Mouse (Mus musculus) layer of hippocampus, postnatal 36 days (tissue): ENCODE results near the gene Map3k4. TPM values are rescaled to one million over a fixed set of nuclear protein-coding genes. Genes with fewer than 3 reads are reported as not detected.
"Not testable (repeated sequence)": the region's sequence is repeated elsewhere in the genome, so short reads cannot be mapped to it uniquely, and the experiment has no call there.

Experiments used
- DNase-seq, 2 experiments: peaks; one replicate each; pipeline ENCODE4 v3.0.0; 2022
- total RNA-seq, 2 experiments: library from RNA; stranded (reverse); gene quantifications; 2 replicates each; pipeline ENCODE4 v1.2.3; 2021

Gene Map3k4
- total RNA-seq, 2 experiments from 2014 or later, result 63.5 to 78.5 TPM

- no peak for DNase-seq
These were observed 13.9 kb downstream of the Map3k4 start for GRCm38 (mm10) chr17:12304658-12305057.

GRCm38 (mm10) chr17:12300896-12301706 is 17.5 kb downstream of the Map3k4 start:
- no peak for DNase-seq

GRCm38 (mm10) chr17:12300127-12300675 is 18.4 kb downstream of the Map3k4 start:
- no peak for DNase-seq

- DNase-seq, result no peak
These were observed 19.2 kb downstream of the Map3k4 start for GRCm38 (mm10) chr17:12299371-12299770.

- no peak for DNase-seq
These were observed 20.6 kb downstream of the Map3k4 start for GRCm38 (mm10) chr17:12297978-12298377.

- no peak for DNase-seq
These were observed 21.3 kb downstream of the Map3k4 start for GRCm38 (mm10) chr17:12297292-12297691.

DNA sequence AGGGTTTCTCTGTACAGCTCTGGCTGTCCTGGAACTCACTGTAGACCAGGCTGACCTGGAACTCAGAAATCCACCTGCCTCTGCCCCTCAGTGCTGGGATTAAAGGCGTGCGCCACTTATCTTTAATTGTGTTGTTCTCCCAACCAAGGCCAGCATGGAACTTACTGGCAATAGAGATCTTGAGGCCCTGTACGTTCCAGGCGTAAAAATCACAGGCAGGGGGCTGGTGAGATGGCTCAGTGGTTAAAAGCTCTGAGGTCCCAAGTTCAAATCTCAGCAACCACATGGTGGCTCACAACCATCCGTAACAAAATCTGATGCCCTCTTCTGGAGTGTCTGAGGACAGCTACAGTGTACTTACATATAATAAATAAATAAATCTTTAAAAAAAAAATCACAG is 22.7 kb downstream of the Map3k4 start:
- DNase-seq, result not testable (repeated sequence)

DNA sequence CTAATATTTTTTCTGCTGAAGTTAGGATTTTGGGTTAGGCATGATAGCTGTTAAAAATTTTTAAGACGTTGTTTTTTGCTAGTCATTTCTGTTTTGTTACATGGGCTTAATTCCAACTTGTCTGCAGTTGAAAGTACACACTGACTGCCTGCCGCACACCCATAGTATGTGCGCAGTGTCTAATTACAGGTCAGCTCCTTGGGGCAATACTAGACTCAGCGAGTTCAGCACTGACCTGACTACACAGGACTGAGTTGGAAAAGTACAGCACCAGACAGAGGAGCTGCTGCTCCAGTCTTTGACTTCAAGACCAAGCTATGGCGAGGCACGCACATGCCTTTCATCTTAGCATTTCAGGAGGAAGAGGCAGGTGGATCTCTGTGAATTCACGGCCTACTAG is 24.2 kb downstream of the Map3k4 start:
- no peak for DNase-seq

DNA sequence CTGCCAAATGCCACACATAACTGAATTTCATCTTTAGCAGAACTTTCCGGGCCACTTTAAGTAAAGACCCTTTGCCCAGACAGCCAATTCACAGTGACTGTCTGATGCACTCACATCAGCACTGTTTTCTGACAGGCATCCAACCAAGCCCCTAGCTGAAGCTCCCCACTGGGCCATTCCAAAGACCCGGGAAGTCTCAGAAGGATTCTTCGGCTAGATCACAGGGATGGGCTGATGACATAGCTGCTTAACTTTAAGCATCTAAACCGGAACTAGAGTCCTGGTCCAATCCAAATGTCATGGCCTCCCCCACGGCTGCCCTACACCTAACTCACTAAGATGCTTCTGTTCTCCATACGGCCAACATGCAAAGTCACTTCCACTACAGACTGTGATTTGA is 25.0 kb downstream of the Map3k4 start:
- no peak for DNase-seq

- DNase-seq, result no peak
These were observed 25.7 kb downstream of the Map3k4 start for GRCm38 (mm10) chr17:12292877-12293276.

DNA sequence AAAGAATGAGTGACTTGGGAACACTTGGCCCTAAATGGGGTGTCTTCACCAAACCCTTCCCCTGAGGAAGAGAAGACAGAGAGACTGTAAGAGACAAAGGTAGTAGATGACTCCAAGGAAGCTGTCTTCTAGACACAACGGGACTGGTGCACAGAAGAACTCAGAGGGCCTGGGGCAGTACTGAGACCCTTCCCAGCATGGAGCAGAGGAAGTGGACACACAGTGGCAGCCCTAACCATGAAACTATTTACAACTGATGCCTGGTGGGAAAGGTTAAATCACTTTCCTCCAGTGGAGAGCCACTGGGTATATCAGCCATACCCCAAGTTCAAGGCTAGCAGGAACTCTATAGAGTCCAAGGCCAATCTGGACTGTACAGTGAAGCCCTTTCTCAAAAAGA is 26.2 kb downstream of the Map3k4 start:
- DNase-seq, result no peak

- DNase-seq, result no peak
These were observed 27.4 kb downstream of the Map3k4 start for GRCm38 (mm10) chr17:12291151-12291550.

GRCm38 (mm10) chr17:12290735-12291134 is 27.9 kb downstream of the Map3k4 start:
- DNase-seq, result no peak

DNA sequence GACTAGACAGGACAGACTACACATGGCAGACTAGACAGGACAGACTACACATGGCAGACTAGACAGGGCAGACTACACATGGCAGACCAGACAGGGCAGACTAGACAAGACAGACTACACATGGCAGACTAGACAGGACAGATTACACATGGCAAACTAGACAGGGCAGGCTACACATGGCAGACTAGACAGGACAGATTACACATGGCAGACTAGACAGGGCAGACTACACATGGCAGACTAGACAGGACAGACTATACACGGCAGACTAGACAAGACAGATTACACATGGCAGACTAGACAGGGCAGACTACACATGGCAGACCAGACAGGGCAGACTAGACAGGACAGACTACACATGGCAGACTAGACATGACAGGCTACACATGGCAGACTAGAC is 28.8 kb downstream of the Map3k4 start:
- not testable (repeated sequence) for DNase-seq

- DNase-seq, result no peak
These were observed 29.7 kb downstream of the Map3k4 start for GRCm38 (mm10) chr17:12288871-12289270.

DNA sequence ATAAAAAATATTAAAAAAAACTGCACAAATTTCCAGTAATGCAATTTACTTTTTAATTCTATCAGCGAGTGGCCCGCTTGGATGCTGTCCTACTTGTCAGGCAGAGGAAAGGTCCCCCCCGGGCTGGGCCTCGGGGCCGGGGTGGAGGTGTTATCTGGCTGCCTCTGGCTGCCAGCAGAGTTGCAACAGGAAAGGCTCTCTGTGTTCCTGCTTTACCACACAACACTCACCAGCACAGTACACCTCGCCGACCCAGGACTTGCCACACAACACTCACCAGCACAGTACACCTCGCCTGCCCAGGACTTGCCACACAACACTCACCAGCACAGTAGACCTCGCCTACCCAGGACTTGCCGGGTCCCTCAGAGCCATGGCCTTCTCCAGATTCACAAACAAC is 38.8 kb downstream of the Map3k4 start:
- no peak for DNase-seq

DNA sequence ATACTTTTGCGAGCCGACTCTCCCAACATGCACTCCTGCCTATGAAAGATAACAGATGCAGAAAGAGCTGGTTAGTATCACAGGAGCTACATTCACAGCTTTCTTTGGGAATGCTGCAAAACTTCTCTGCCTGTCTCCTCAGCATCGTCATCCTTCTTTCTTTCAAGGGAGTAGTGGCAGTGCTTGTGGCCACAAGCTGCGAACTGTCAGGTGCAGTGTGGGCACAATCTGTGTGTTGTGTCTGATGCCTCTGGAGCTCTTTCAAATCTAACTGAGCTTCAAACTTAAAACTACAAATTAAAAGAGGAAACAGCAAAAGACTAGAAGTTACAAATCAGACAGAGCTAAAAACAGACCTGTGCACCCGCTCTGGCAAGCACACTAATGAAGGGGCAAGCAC is 40.5 kb downstream of the Map3k4 start:
- no peak for DNase-seq

DNA sequence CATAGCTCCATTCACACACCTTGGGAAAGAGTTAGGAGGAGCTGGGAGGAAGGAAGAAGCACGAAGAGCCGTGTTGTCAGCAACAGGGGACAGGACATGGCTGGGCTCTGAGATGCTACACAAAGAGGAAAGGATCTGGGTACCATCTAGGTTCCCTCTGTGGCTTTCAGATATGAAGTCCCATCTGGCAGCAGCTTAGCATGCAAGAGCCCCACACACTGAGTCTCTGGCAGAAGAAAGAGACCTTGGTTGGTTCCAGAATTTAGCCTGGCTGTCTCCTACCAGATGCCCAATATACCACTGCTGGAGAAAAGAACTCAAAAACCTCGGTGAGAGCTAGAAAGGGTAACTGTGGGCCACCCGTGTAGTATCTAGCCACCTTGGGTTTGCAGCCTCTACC is 41.3 kb downstream of the Map3k4 start:
- no peak for DNase-seq

GRCm38 (mm10) chr17:12276496-12277200 is 41.9 kb downstream of the Map3k4 start:
- no peak for DNase-seq

DNA sequence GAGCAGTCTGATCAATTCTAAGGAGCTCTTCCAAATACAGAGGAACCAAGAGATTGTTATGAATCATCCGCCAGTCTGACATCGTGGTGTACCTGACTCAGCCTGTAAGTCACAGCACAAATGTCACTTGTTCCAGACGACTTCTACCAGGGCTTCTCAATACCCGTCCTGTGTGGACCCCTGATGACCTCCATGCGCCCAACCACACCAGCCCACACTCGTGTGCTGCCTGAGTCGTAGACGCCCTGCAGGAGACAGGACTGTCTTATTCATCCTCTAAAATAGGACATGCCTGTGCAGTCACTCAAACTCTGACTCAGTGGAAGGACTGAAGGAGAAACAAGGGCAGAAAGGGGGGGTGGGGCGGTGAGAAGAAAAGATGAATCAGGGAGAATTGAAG is 42.8 kb downstream of the Map3k4 start:
- no peak for DNase-seq

- no peak for DNase-seq
These were observed 45.6 kb downstream of the Map3k4 start for GRCm38 (mm10) chr17:12273032-12273431.

DNA sequence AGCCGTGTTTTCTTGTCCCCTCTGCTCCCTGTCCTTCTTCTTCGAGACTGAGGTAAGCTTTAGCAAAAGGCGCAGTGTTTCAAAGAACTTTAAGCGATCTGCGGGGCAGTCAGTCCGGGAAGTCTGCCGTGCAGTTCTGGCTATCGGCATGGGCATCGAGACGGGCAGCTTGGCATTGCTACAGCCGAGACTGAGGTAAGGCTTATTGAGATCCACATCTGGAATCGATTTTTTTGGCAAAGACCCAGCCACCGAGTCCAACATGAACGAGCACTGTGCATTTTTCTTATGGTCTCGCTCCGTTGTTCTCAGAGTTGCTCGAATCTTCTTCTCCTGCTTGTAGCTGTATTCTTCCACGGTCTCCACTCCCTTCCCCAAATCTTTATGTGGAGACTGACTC is 46.8 kb downstream of the Map3k4 start:
- DNase-seq, result no peak

GRCm38 (mm10) chr17:12268538-12268937 is 50.1 kb downstream of the Map3k4 start:
- DNase-seq, result no peak

DNA sequence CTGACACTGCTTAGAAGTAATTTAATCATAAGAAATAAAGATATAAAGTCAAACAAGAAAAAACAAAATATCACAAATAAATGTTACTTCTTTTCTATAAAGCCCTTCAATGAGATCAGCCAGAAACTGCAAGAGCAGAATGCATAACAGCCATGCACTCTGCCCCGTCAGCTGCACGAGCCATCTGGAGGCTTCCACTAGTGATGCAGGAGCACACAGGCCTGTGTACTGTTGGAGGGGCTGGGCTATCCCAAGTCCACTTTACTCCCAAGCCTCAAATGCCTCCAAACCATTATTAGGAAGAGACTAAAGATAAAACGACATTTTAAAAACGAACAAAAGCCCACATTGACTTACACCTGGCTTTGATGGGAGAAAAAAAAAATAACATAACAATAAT is 50.5 kb downstream of the Map3k4 start:
- DNase-seq, result no peak
